Mouse (Mus musculus): Measurements from ENCODE around the gene Anapc2.

GRCm38 (mm10) chr2:25234050-25234449 lies 38.2 kb upstream of the Anapc2 start, which contains the start of gene Slc34a3:
- no peak for TF ChIP-seq POLR2A (IDR thresholded peaks at IDR 0.05; ENCODE audit: control insufficient read depth in 1 of 2, insufficient read depth in 1 of 2, low read depth in 1 of 2, low read length in 2 of 2, poor library complexity in 1 of 2)
- TF ChIP-seq MEF2A (IDR thresholded peaks at IDR 0.05; ENCODE audit: extremely low read depth, insufficient replicate concordance, low read depth, low read length, poor library complexity, severe bottlenecking): no peak
- TF ChIP-seq EP300 (IDR thresholded peaks at IDR 0.05; ENCODE audit: low read depth in 1 of 2, low read length in 2 of 2): no peak
